Mouse (Mus musculus) spleen, adult 2 months (tissue): ENCODE measurements at regions not wholly inside any gene's neighbourhood (a gene's known extent, or its start where the extent isn't known, plus 50 kb on each side); places are given as distances from the start of the nearest gene placed in this dataset.

Experiments
- CTCF ChIP-seq: fragments of 200-500 bp; IDR thresholded peaks from 2 replicates; pipeline ENCODE4 v1.5.1; 2011; ENCODE audit warnings: mild to moderate bottlenecking, inconsistent platforms; ENCODE audit not compliant: insufficient read depth, insufficient read length, insufficient replicate concordance; ENCODE audit errors: extremely low read depth
- POLR2A ChIP-seq: fragments of 200-500 bp; IDR thresholded peaks from 2 replicates; pipeline ENCODE4 v1.6.1; 2011; ENCODE audit warnings: low read depth, low read length, inconsistent platforms

- TF ChIP-seq CTCF, result no peak
- TF ChIP-seq POLR2A, result no peak
Measured at GRCm38 (mm10) chr7:125250385-125250784, 194.1 kb upstream of the Kdm8 start.
